Mouse (Mus musculus): ENCODE data around the gene Spatc1l.

DNA sequence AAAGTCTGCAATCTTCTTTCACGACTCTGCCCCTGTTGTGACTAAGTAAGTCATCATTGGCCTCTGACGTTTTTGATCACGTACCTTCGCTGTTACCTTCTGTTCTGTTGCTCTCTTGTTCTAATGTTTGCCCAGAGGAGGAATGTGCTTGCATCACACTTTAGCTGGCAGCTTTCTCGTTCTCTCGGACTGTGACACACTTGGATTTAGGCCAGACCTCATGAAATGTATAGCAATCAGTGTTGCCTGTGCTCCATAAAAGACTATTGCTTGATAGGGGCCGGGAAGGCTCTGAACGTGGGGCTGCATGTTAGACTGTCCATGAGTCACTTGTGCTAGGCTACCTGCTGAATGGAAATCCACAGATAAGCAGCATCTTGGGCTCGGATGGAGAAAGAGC is 24.5 kb upstream of the Spatc1l start:
- no peak for TF ChIP-seq CTCF (IDR thresholded peaks at IDR 0.05; ENCODE audit: low read depth, low read length)
- no peak for TF ChIP-seq POLR2A (IDR thresholded peaks at IDR 0.05; ENCODE audit: extremely low read depth, insufficient read depth, low read length)

Measured in liver, adult 2 months (tissue).